Mouse (Mus musculus): ENCODE data around the gene Plekhm1. TPM values are rescaled to one million over a fixed set of nuclear protein-coding genes. Genes with fewer than 3 reads are reported as not detected.

Gene Plekhm1
- total RNA-seq, 2 experiments from 2014 or later = 20.1 to 21.5 TPM

Other genes starting within 250 kb of the Plekhm1 start
- 10 to 100 TPM; 16.4 to 17.3 TPM for gene Fmnl1, start 241.6 kb downstream of the Plekhm1 start, total RNA-seq (2021)
- not detected for gene 1700023F06Rik, start 204.1 kb downstream of the Plekhm1 start, total RNA-seq (2021)
- gene Spata32, start 194.3 kb downstream of the Plekhm1 start, total RNA-seq (2021) = not detected
- gene Map3k14, start 145.2 kb downstream of the Plekhm1 start, total RNA-seq (2021) = 1 to 10 TPM; 4.7 to 7.7 TPM
- 10 to 100 TPM; 10.1 to 16.3 TPM for gene Arhgap27, start 49.0 kb downstream of the Plekhm1 start, total RNA-seq (2021)
- gene Lrrc37a, start 91.9 kb upstream of the Plekhm1 start, total RNA-seq (2021) = not detected
- gene Gm884, start 208.5 kb upstream of the Plekhm1 start, total RNA-seq (2021) = not detected
- not detected for gene Lyzl6, start 226.2 kb upstream of the Plekhm1 start, total RNA-seq (2021)
- under 1 TPM in 1 of 2 experiments, not detected in 1; 0.40 TPM for gene Rprml, start 236.9 kb upstream of the Plekhm1 start, total RNA-seq (2021)